Mouse (Mus musculus) spleen, adult 2 months (tissue): ENCODE data around the gene Gadd45b. TPM values are rescaled to one million over a fixed set of nuclear protein-coding genes. Genes with fewer than 3 reads are reported as not detected.

Source experiments
- DNase-seq, 2 experiments: peaks; one replicate each; pipeline versions ENCODE4 v3.0.0 to v3.0.0-alpha.2; 2012 to 2021; ENCODE audit warnings: low spot score in 2 of 2, low read depth in 1 of 2
- H3K27ac ChIP-seq: fragments of 200-500 bp; 2 replicates; pipeline ENCODE4 v1.5.1; 2012; ENCODE audit warnings: low read length, inconsistent platforms; ENCODE audit not compliant: insufficient read depth
- H3K27me3 ChIP-seq: fragments of 200-500 bp; 2 replicates; pipeline ENCODE4 v1.6.1; 2012; ENCODE audit warnings: mild to moderate bottlenecking, moderate library complexity, low read length, inconsistent platforms; ENCODE audit not compliant: control insufficient read depth, insufficient read depth
- H3K36me3 ChIP-seq: fragments of 200-500 bp; 2 replicates; pipeline ENCODE4 v1.6.1; 2012; ENCODE audit warnings: mild to moderate bottlenecking, low read length, inconsistent platforms; ENCODE audit not compliant: control insufficient read depth, insufficient read depth
- H3K4me1 ChIP-seq: fragments of 200-500 bp; 2 replicates; pipeline ENCODE4 v1.6.1; 2011; ENCODE audit warnings: inconsistent platforms; ENCODE audit not compliant: control insufficient read depth, insufficient read depth, insufficient read length
- H3K4me3 ChIP-seq: fragments of 200-500 bp; 2 replicates; pipeline ENCODE4 v1.5.1; 2011; ENCODE audit warnings: mild to moderate bottlenecking, inconsistent platforms; ENCODE audit not compliant: insufficient read depth, insufficient read length; ENCODE audit errors: extremely low read depth
- CTCF ChIP-seq: fragments of 200-500 bp; IDR thresholded peaks from 2 replicates; pipeline ENCODE4 v1.5.1; 2011; ENCODE audit warnings: mild to moderate bottlenecking, inconsistent platforms; ENCODE audit not compliant: insufficient read depth, insufficient read length, insufficient replicate concordance; ENCODE audit errors: extremely low read depth
- POLR2A ChIP-seq: fragments of 200-500 bp; IDR thresholded peaks from 2 replicates; pipeline ENCODE4 v1.6.1; 2011; ENCODE audit warnings: low read depth, low read length, inconsistent platforms
- WGBS: fragments of 180-500 bp; shearing (Covaris S2); methylation state at CpG from one replicate; pipeline ENCODE4 v1.1.7; 2018; 5-methylcytosine and 5-hydroxymethylcytosine counted together
- polyA plus RNA-seq: library from polyadenylated mRNA; depleted of rRNA; stranded (reverse); fragments of >200 nt; gene quantifications from 2 replicates; pipeline ENCODE4 v1.2.3, GENCODE M21; 2012

Gadd45b gene
- polyA plus RNA-seq, 1 experiment: 35.7 TPM

DNA sequence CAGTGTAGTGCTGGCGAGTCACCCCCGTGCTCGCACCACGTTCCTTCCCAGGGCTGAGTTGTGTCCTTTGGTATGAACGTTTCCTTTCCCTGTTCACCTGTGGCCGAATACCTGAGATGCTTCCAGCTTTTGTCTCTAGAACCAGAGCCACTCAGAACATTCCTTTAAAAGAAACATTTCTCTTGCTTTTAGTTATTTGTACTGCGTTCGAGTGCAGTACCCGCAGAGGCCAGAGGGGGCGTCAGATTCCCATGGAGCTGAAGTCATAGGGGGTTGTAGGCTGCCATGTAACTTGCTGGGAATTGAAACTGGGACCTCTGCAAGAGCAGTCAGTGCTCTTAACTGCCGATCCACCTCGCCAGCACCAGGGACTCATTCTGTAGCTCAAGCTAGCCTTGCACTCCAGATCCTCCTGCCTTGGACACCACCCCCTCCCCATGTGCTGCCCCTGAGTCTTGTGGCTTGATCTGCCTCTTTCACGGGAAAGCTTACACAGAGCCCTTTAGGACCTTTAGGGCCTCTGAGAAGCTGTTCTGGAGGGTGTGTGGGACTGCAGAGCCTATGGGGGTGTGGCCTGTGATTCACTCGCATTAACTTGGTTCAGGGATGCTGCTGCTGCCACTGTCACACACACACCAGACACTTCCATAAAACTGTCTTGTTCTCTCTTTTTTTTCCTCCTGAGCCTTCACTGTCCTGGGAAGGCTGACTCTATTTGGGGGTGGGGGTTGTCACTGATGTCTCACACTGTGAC lies 17.0 kb downstream of the Gadd45b start:
- WGBS: 77% methylated on average over 14 of the region's 14 CpGs
- Histone ChIP-seq H3K4me1 (peaks cover 13% of the 10 kb centered on the region; the same call in 1 of the 2 replicates), H3K36me3 (no peaks in the 10 kb centered on the region), H3K4me3 (no peak overlapping the region), H3K27me3 (no peaks in the 10 kb centered on the region), H3K27ac (no peak overlapping the region)
- no peak for DNase-seq
- no peak for TF ChIP-seq POLR2A
- no peak for TF ChIP-seq CTCF

- Histone ChIP-seq H3K27me3 (no peaks in the 10 kb centered on the region), H3K27ac (no peak overlapping the region), H3K4me1 (peaks cover 12% of the 10 kb centered on the region; the same call in 1 of the 2 replicates), H3K4me3 (no peak overlapping the region), H3K36me3 (no peaks in the 10 kb centered on the region)
- 83% methylated on average over 2 of the region's 2 CpGs for WGBS
- no peak for DNase-seq
- TF ChIP-seq POLR2A (no peak), CTCF (no peak)
Observed at GRCm38 (mm10) chr10:80947802-80948201, 17.9 kb downstream of the Gadd45b start.

DNA sequence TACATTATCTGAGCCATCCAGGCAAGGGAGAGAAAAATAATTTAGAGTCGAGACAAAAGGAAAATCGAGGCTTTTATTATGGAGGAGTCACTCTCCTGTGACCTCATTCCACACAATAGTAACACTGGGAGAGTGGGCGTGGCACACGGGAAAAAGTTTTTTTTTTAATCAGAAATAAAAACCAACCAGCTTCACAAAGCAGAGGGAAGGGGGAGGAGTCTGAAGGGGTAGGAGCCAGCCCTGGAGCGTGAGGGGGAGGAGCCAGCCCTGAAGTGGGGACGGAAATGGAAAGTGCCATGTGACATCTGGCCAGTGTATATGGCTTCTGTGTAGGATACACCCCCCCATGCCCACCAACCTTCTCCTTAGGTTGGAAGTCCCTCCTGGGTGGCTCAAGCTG lies 18.7 kb downstream of the Gadd45b start:
- Histone ChIP-seq H3K4me1 (peaks cover 4% of the 10 kb centered on the region; the same call in 1 of the 2 replicates), H3K4me3 (no peak overlapping the region), H3K27ac (no peak overlapping the region), H3K36me3 (no peaks in the 10 kb centered on the region), H3K27me3 (no peaks in the 10 kb centered on the region)
- 30% methylated on average over 6 of the region's 6 CpGs for WGBS
- DNase-seq: no peak
- TF ChIP-seq CTCF (no peak), POLR2A (no peak)

DNA sequence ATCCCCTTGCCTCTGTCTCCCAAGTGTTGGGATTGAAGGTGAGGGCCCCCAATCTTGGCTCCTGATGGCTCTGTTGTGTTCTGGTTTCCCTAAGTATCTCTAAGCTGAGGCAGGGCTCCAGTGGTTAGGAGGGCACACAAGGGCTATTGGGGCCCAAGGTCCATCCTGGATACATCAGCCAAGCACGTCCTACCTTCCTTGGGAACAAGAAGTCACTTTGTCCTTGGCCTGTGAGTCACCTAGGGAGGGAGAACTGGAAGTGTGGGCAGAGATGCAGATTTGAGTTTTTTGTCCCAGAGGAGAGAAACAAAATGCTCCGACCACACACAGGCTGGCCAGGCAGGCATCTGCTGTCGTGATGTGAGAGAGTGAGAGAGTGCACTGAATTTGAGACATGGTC lies 19.2 kb downstream of the Gadd45b start:
- Histone ChIP-seq H3K27ac (no peak overlapping the region), H3K36me3 (no peaks in the 10 kb centered on the region), H3K4me1 (no peaks in the 10 kb centered on the region), H3K4me3 (no peak overlapping the region), H3K27me3 (no peaks in the 10 kb centered on the region)
- TF ChIP-seq CTCF (no peak), POLR2A (no peak)
- no peak for DNase-seq
- 79% methylated on average over 3 of the region's 3 CpGs for WGBS

GRCm38 (mm10) chr10:80950314-80950713 lies 20.4 kb downstream of the Gadd45b start:
- H3K27ac ChIP-seq: no peak overlapping the region
- 74% methylated on average over 5 of the region's 5 CpGs for WGBS
- TF ChIP-seq CTCF (no peak), POLR2A (no peak)

GRCm38 (mm10) chr10:80951761-80952390 lies 22.0 kb downstream of the Gadd45b start:
- WGBS: 71% methylated on average over 10 of the region's 10 CpGs
- no peaks in the 10 kb centered on the region for H3K36me3 ChIP-seq
- H3K4me3 ChIP-seq: no peak overlapping the region
- TF ChIP-seq CTCF (no peak), POLR2A (no peak)
- DNase-seq: no peak
- H3K27ac ChIP-seq: no peak overlapping the region
- no peaks in the 10 kb centered on the region for H3K27me3 ChIP-seq
- H3K4me1 ChIP-seq: no peaks in the 10 kb centered on the region

More at GRCm38 (mm10) chr10:80950314-80950713, 20.4 kb downstream of the Gadd45b start:
- no peaks in the 10 kb centered on the region for H3K27me3 ChIP-seq
- H3K4me3 ChIP-seq: no peak overlapping the region
- DNase-seq: no peak
- no peaks in the 10 kb centered on the region for H3K36me3 ChIP-seq
- no peaks in the 10 kb centered on the region for H3K4me1 ChIP-seq

GRCm38 (mm10) chr10:80952449-80952848 lies 22.6 kb downstream of the Gadd45b start:
- DNase-seq: no peak
- no peaks in the 10 kb centered on the region for H3K36me3 ChIP-seq
- no peaks in the 10 kb centered on the region for H3K27me3 ChIP-seq
- WGBS: 60% methylated on average over 15 of the region's 15 CpGs
- no peak overlapping the region for H3K4me3 ChIP-seq
- no peak overlapping the region for H3K27ac ChIP-seq
- no peaks in the 10 kb centered on the region for H3K4me1 ChIP-seq
- TF ChIP-seq CTCF (no peak), POLR2A (no peak)
